Mouse (Mus musculus): ENCODE results near the gene Hs3st1.

- TF ChIP-seq CTCF (IDR thresholded peaks at IDR 0.05; ENCODE audit: low read depth) (no peak), EP300 (IDR thresholded peaks at IDR 0.05; ENCODE audit: low read depth) (no peak)
Observed at GRCm38 (mm10) chr5:39615202-39615601, 140.1 kb downstream of the Hs3st1 start.
